Mouse (Mus musculus): ENCODE measurements around the gene Bri3bp. TPM values are rescaled to one million over a fixed set of nuclear protein-coding genes. Genes with fewer than 3 reads are reported as not detected.

Bri3bp gene
- polyA plus RNA-seq, 1 experiment, result 24.8 TPM

GRCm38 (mm10) chr5:125403481-125404465 lies 37.6 kb upstream of the Bri3bp start:
- Histone ChIP-seq H3K27me3 (ENCODE audit: control insufficient read depth, insufficient read depth, insufficient read length) (no peaks in the 10 kb centered on the region), H3K36me3 (ENCODE audit: control insufficient read depth, insufficient read depth) (no peaks in the 10 kb centered on the region), H3K4me3 (peak overlapping the region; percentile 49), H3K4me2 (ENCODE audit: low read depth) (peak overlapping the region; percentile 92), H3ac (ENCODE audit: control insufficient read depth, insufficient read length) (no peak overlapping the region), H3K79me2 (ENCODE audit: control insufficient read depth, insufficient read depth) (no peaks in the 10 kb centered on the region)
- TF ChIP-seq MYOD1 (IDR thresholded peaks at IDR 0.05; ENCODE audit: control insufficient read depth in 1 of 3, insufficient read length in 2 of 3, low read depth in 2 of 3) (no peak), USF1 (IDR thresholded peaks at IDR 0.05; ENCODE audit: low read depth) (peak; percentile 20), POLR2A (IDR thresholded peaks at IDR 0.05; ENCODE audit: insufficient read length, low read depth) (no peak), CEBPB (IDR thresholded peaks at IDR 0.05; ENCODE audit: insufficient read depth, poor library complexity, severe bottlenecking) (no peak)

GRCm38 (mm10) chr5:125404536-125404902 lies 36.8 kb upstream of the Bri3bp start:
- peak overlapping the region; percentile 92 for H3K4me2 ChIP-seq (ENCODE audit: low read depth)

GRCm38 (mm10) chr5:125404903-125405545 lies 36.3 kb upstream of the Bri3bp start:
- peak overlapping the region; percentile 49 for H3K4me3 ChIP-seq
- no peaks in the 10 kb centered on the region for H3K27me3 ChIP-seq (ENCODE audit: control insufficient read depth, insufficient read depth, insufficient read length)
- no peak for TF ChIP-seq E2F4 (IDR thresholded peaks at IDR 0.05; ENCODE audit: insufficient read depth)
- peak in 1 of 3 experiments; percentile 13 for TF ChIP-seq MYOG (IDR thresholded peaks at IDR 0.05; ENCODE audit: control insufficient read depth in 1 of 3, insufficient read depth in 1 of 3, insufficient read length in 2 of 3, low read depth in 2 of 3)
- H3ac ChIP-seq (ENCODE audit: control insufficient read depth, insufficient read length), result no peak overlapping the region
- peak overlapping the region; percentile 92 for H3K4me2 ChIP-seq (ENCODE audit: low read depth)
- H3K36me3 ChIP-seq (ENCODE audit: control insufficient read depth, insufficient read depth), result no peaks in the 10 kb centered on the region
- H3K79me2 ChIP-seq (ENCODE audit: control insufficient read depth, insufficient read depth), result no peaks in the 10 kb centered on the region

More at GRCm38 (mm10) chr5:125404536-125404902, 36.8 kb upstream of the Bri3bp start:
- Histone ChIP-seq H3K79me2 (ENCODE audit: control insufficient read depth, insufficient read depth) (no peaks in the 10 kb centered on the region), H3K4me3 (peak overlapping the region; percentile 49), H3ac (ENCODE audit: control insufficient read depth, insufficient read length) (no peak overlapping the region), H3K27me3 (ENCODE audit: control insufficient read depth, insufficient read depth, insufficient read length) (no peaks in the 10 kb centered on the region), H3K36me3 (ENCODE audit: control insufficient read depth, insufficient read depth) (no peaks in the 10 kb centered on the region)
- TF ChIP-seq CEBPB (IDR thresholded peaks at IDR 0.05; ENCODE audit: insufficient read depth, poor library complexity, severe bottlenecking) (no peak), TCF12 (IDR thresholded peaks at IDR 0.05; ENCODE audit: insufficient read depth, poor library complexity, severe bottlenecking) (no peak), REST (IDR thresholded peaks at IDR 0.05; ENCODE audit: insufficient read depth, insufficient read length) (no peak), MAX (IDR thresholded peaks at IDR 0.05; ENCODE audit: low read depth) (no peak), POLR2AphosphoS2 (IDR thresholded peaks at IDR 0.05; ENCODE audit: insufficient read length, low read depth) (no peak), MYOD1 (IDR thresholded peaks at IDR 0.05; ENCODE audit: control insufficient read depth in 1 of 3, insufficient read length in 2 of 3, low read depth in 2 of 3) (no peak), E2F4 (IDR thresholded peaks at IDR 0.05; ENCODE audit: insufficient read depth) (no peak), SRF (IDR thresholded peaks at IDR 0.05; ENCODE audit: control insufficient read depth, insufficient read length, low read depth) (no peak), TCF3 (IDR thresholded peaks at IDR 0.05; ENCODE audit: insufficient read length, low read depth) (no peak), USF1 (IDR thresholded peaks at IDR 0.05; ENCODE audit: low read depth) (no peak), MYOG (IDR thresholded peaks at IDR 0.05; ENCODE audit: control insufficient read depth in 1 of 3, insufficient read depth in 1 of 3, insufficient read length in 2 of 3, low read depth in 2 of 3) (no peak), POLR2A (IDR thresholded peaks at IDR 0.05; ENCODE audit: insufficient read length, low read depth) (no peak)

GRCm38 (mm10) chr5:125405546-125406248 lies 35.7 kb upstream of the Bri3bp start:
- Histone ChIP-seq H3K4me3 (peak overlapping the region; percentile 49), H3K4me2 (ENCODE audit: low read depth) (peak overlapping the region; percentile 92), H3ac (ENCODE audit: control insufficient read depth, insufficient read length) (no peak overlapping the region), H3K27me3 (ENCODE audit: control insufficient read depth, insufficient read depth, insufficient read length) (no peaks in the 10 kb centered on the region), H3K36me3 (ENCODE audit: control insufficient read depth, insufficient read depth) (no peaks in the 10 kb centered on the region), H3K79me2 (ENCODE audit: control insufficient read depth, insufficient read depth) (no peaks in the 10 kb centered on the region)
- TF ChIP-seq POLR2AphosphoS2 (IDR thresholded peaks at IDR 0.05; ENCODE audit: insufficient read length, low read depth) (no peak), CEBPB (IDR thresholded peaks at IDR 0.05; ENCODE audit: insufficient read depth, poor library complexity, severe bottlenecking) (0 out of 2 replicates have a peak, but pooled peaks have one; percentile 13)

Data from myocyte (in vitro differentiated cells).